Mouse (Mus musculus): ENCODE results near the gene Exoc3l4. TPM values are rescaled to one million over a fixed set of nuclear protein-coding genes. Genes with fewer than 3 reads are reported as not detected.

The Exoc3l4 gene
- polyA plus RNA-seq, 1 experiment from 2014 or later = 9.4 TPM

DNA sequence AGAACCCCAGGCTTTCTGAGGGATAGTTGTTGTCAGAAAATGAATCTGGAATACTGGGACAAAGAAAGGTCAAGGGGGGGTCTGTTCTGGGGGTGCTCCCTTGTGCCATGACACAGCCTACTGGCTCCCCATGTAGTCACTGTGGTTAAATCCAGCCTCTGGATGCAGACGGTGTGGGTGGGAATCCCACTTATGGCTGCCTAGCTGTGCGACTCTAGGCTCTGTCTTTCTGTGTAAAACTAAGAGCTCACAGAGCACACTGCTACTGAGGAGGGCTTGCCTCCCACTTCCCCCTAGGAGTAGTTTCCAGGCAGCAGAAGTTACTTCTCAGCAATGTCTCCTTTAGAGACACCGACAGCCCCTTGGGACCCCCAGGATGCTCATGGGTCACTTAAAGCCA lies 19.4 kb downstream of the Exoc3l4 start:
- peaks cover 45% of the 10 kb centered on the region for H3K27me3 ChIP-seq (ENCODE audit: control insufficient read depth, insufficient read depth, low read length)
- peaks cover 9 to 29% of the 10 kb centered on the region in 2 experiments for H3K4me1 ChIP-seq (ENCODE audit: control insufficient read depth in 2 of 2, insufficient read depth in 2 of 2, low read length in 2 of 2)
- H3K4me2 ChIP-seq (ENCODE audit: low read length) = no peak overlapping the region
- no peak overlapping the region for H3K9ac ChIP-seq (ENCODE audit: low read length)
- ATAC-seq (ENCODE audit: insufficient number of reproducible peaks, insufficient read depth, low FRiP score, low read depth) = no peak
- H3K9me3 ChIP-seq (ENCODE audit: control insufficient read depth, low read length) = no peaks in the 10 kb centered on the region
- H3K4me3 ChIP-seq (ENCODE audit: control insufficient read depth in 1 of 2, insufficient read depth in 1 of 2, low read depth in 1 of 2, low read length in 2 of 2) = no peak overlapping the region
- WGBS = 78% methylated on average over 3 of the region's 3 CpGs
- no peak overlapping the region for H3K27ac ChIP-seq (replicated peaks in 1 of 2; ENCODE audit: control insufficient read depth in 1 of 2, insufficient read depth in 1 of 2, low read depth in 2 of 2, low read length in 2 of 2)
- no peaks in the 10 kb centered on the region for H3K36me3 ChIP-seq (ENCODE audit: control insufficient read depth, insufficient read depth, low read length)

DNA sequence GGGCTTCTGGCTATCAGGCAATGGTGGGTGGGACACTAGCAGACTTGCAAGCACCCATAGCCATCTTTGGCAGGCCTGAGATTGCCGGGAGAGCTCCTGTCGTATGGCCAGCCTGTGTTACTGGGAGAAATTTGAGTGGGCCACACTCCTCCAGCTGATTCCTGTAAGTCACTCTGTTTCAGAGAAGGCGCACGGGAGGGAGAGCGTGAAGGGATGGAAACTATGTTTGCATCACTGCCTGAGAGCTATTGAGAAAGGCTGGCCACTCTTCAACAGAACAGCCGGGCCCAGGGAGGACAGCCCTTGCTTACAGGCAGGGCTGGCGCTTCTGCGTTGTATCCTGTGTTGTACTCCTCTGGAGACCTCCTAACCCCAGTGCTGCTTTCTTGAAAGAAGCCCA lies 19.8 kb downstream of the Exoc3l4 start:
- Histone ChIP-seq H3K36me3 (ENCODE audit: control insufficient read depth, insufficient read depth, low read length) (no peaks in the 10 kb centered on the region), H3K4me3 (ENCODE audit: control insufficient read depth in 1 of 2, insufficient read depth in 1 of 2, low read depth in 1 of 2, low read length in 2 of 2) (no peak overlapping the region), H3K27ac (replicated peaks in 1 of 2; ENCODE audit: control insufficient read depth in 1 of 2, insufficient read depth in 1 of 2, low read depth in 2 of 2, low read length in 2 of 2) (no peak overlapping the region), H3K4me1 (ENCODE audit: control insufficient read depth in 2 of 2, insufficient read depth in 2 of 2, low read length in 2 of 2) (peaks cover 9 to 24% of the 10 kb centered on the region in 2 experiments), H3K9ac (ENCODE audit: low read length) (no peak overlapping the region), H3K27me3 (ENCODE audit: control insufficient read depth, insufficient read depth, low read length) (peaks cover 45% of the 10 kb centered on the region), H3K9me3 (ENCODE audit: control insufficient read depth, low read length) (no peaks in the 10 kb centered on the region), H3K4me2 (ENCODE audit: low read length) (no peak overlapping the region)
- 49% methylated on average over 8 of the region's 8 CpGs for WGBS
- no peak for ATAC-seq (ENCODE audit: insufficient number of reproducible peaks, insufficient read depth, low FRiP score, low read depth)

DNA sequence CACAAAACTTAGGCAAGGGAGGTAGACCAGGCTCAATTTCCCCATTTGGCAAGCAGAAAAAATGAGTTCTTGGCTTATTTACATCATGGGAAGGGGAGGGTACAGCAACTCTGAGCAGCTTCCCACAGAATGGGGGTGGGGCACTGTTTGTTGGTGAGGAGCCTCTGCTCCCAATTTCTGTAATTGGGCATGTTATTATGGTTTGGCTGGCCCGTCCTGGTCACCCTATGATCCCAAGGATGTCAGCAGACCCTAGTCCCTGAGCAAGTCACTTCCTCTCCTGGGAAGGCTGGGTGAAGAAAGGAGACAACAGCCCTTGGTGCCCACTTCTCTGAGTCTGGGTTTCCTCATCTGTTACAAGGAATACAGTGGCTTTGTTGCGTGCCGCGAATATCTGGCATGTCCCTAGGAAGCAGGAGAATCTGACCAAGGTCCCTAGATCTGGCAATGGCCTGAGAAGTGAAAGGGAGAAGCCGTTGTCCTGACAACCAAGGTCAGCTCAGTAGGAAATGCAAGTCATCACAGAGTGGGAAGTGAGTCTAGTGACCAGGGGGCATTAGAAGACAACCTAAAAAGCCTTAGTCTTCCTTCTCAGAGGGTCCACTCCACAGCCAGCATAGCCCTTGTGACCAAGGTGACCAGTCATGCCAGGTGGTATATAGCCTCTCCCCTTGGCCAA lies 20.5 kb downstream of the Exoc3l4 start:
- no peak overlapping the region for H3K4me3 ChIP-seq (ENCODE audit: control insufficient read depth in 1 of 2, insufficient read depth in 1 of 2, low read depth in 1 of 2, low read length in 2 of 2)
- no peak overlapping the region for H3K27ac ChIP-seq (replicated peaks in 1 of 2; ENCODE audit: control insufficient read depth in 1 of 2, insufficient read depth in 1 of 2, low read depth in 2 of 2, low read length in 2 of 2)
- no peaks in the 10 kb centered on the region for H3K36me3 ChIP-seq (ENCODE audit: control insufficient read depth, insufficient read depth, low read length)
- ATAC-seq (ENCODE audit: insufficient number of reproducible peaks, insufficient read depth, low FRiP score, low read depth) = no peak
- no peak overlapping the region for H3K9ac ChIP-seq (ENCODE audit: low read length)
- no peak overlapping the region for H3K4me2 ChIP-seq (ENCODE audit: low read length)
- no peaks in the 10 kb centered on the region for H3K9me3 ChIP-seq (ENCODE audit: control insufficient read depth, low read length)
- peaks cover 45% of the 10 kb centered on the region for H3K27me3 ChIP-seq (ENCODE audit: control insufficient read depth, insufficient read depth, low read length)
- peaks cover 11 to 27% of the 10 kb centered on the region in 2 experiments for H3K4me1 ChIP-seq (ENCODE audit: control insufficient read depth in 2 of 2, insufficient read depth in 2 of 2, low read length in 2 of 2)
- WGBS = 67% methylated on average over 5 of the region's 5 CpGs

DNA sequence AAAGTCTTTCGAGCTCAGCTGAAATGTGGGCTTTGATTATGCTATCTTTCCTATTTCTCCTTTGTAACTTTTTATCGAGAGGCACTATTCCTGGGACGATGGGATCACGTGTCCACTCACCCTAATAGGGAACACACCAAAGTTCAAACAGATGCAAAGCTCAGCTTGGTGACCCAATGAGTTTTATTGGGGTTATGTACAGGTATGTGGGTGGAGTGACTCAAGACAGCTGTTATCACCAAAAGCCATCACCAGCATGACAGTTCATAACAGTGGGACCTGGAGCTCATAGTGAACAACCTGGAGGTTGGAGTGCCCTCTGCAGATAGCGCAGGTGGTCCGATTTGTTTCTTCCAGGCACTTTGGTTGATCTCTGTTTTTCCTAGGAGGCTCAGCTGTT lies 22.0 kb downstream of the Exoc3l4 start:
- H3K9me3 ChIP-seq (ENCODE audit: control insufficient read depth, low read length) = no peaks in the 10 kb centered on the region
- H3K4me1 ChIP-seq (ENCODE audit: control insufficient read depth in 2 of 2, insufficient read depth in 2 of 2, low read length in 2 of 2) = peaks cover 15 to 31% of the 10 kb centered on the region in 2 experiments
- no peak overlapping the region for H3K4me3 ChIP-seq (ENCODE audit: control insufficient read depth in 1 of 2, insufficient read depth in 1 of 2, low read depth in 1 of 2, low read length in 2 of 2)
- no peak overlapping the region for H3K4me2 ChIP-seq (ENCODE audit: low read length)
- H3K27ac ChIP-seq (replicated peaks in 1 of 2; ENCODE audit: control insufficient read depth in 1 of 2, insufficient read depth in 1 of 2, low read depth in 2 of 2, low read length in 2 of 2) = no peak overlapping the region
- no peaks in the 10 kb centered on the region for H3K36me3 ChIP-seq (ENCODE audit: control insufficient read depth, insufficient read depth, low read length)
- no peak overlapping the region for H3K9ac ChIP-seq (ENCODE audit: low read length)
- no peak for ATAC-seq (ENCODE audit: insufficient number of reproducible peaks, insufficient read depth, low FRiP score, low read depth)
- H3K27me3 ChIP-seq (ENCODE audit: control insufficient read depth, insufficient read depth, low read length) = peaks cover 51% of the 10 kb centered on the region
- WGBS = 82% methylated on average over 6 of the region's 6 CpGs

DNA sequence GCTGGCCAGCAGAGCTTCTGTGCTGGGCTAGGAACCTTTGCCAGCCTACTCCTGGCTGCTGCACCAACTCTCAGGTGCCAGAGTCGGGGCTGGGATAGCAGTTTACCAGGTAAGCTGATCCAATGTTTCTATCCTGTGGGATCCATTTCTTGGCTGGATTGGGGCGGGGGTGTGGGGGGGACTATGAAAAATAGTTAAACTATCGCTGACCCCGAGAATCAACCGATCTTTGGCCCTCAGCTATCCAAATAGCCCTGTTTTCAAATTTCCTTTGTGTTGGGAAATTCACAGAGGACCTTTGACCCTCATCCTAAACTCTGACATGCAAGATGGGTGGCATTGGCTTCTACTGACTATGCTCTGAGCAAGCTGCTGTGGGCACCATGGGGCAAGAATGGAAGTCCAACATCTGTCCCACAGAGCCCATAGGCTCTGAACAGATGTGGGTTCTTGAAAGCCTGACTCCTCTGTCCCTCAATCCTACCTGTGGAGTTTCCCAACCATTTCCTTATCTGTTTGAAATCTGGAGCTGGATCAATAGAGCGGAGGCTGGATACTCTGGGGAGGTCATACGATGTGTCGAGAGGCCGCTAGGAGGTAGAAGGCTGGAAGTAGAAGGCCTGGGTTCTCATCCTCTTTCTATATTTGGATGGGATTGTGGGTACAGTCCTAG lies 24.0 kb downstream of the Exoc3l4 start:
- ATAC-seq (ENCODE audit: insufficient number of reproducible peaks, insufficient read depth, low FRiP score, low read depth) = no peak
- WGBS = 90% methylated on average over 9 of the region's 9 CpGs
- H3K4me2 ChIP-seq (ENCODE audit: low read length) = no peak overlapping the region
- H3K27me3 ChIP-seq (ENCODE audit: control insufficient read depth, insufficient read depth, low read length) = peaks cover 66% of the 10 kb centered on the region
- H3K9ac ChIP-seq (ENCODE audit: low read length) = no peak overlapping the region
- peaks cover 9 to 22% of the 10 kb centered on the region in 2 experiments for H3K4me1 ChIP-seq (ENCODE audit: control insufficient read depth in 2 of 2, insufficient read depth in 2 of 2, low read length in 2 of 2)
- no peaks in the 10 kb centered on the region for H3K9me3 ChIP-seq (ENCODE audit: control insufficient read depth, low read length)
- no peak overlapping the region for H3K27ac ChIP-seq (replicated peaks in 1 of 2; ENCODE audit: control insufficient read depth in 1 of 2, insufficient read depth in 1 of 2, low read depth in 2 of 2, low read length in 2 of 2)
- H3K36me3 ChIP-seq (ENCODE audit: control insufficient read depth, insufficient read depth, low read length) = no peaks in the 10 kb centered on the region
- H3K4me3 ChIP-seq (ENCODE audit: control insufficient read depth in 1 of 2, insufficient read depth in 1 of 2, low read depth in 1 of 2, low read length in 2 of 2) = no peak overlapping the region

DNA sequence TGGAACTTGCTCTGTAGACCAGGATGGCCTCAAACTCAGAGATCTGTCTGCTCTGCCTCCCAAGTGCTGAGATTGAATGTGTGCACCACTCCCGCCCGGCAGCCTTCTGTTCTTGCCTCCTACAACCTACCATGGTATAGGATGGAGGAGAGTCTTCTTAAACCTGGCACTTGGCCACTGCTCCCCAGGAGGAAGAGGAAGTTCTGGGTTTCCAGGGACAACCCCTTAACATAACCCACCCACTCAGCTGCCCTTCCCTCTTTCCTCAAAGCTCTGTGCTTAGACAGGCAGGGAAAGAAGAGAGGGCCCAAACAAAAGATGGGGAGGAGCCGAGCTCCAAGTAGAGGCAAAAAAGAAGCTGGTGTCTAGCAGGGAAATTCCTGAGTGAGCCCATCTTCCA lies 24.7 kb downstream of the Exoc3l4 start:
- H3K4me1 ChIP-seq (ENCODE audit: control insufficient read depth in 2 of 2, insufficient read depth in 2 of 2, low read length in 2 of 2) = peaks cover 9 to 21% of the 10 kb centered on the region in 2 experiments
- no peaks in the 10 kb centered on the region for H3K9me3 ChIP-seq (ENCODE audit: control insufficient read depth, low read length)
- H3K27me3 ChIP-seq (ENCODE audit: control insufficient read depth, insufficient read depth, low read length) = peaks cover 73% of the 10 kb centered on the region
- no peak overlapping the region for H3K4me2 ChIP-seq (ENCODE audit: low read length)
- no peak overlapping the region for H3K4me3 ChIP-seq (ENCODE audit: control insufficient read depth in 1 of 2, insufficient read depth in 1 of 2, low read depth in 1 of 2, low read length in 2 of 2)
- 64% methylated on average over 3 of the region's 3 CpGs for whole genome bisulfite sequencing
- H3K36me3 ChIP-seq (ENCODE audit: control insufficient read depth, insufficient read depth, low read length) = no peaks in the 10 kb centered on the region
- no peak overlapping the region for H3K27ac ChIP-seq (replicated peaks in 1 of 2; ENCODE audit: control insufficient read depth in 1 of 2, insufficient read depth in 1 of 2, low read depth in 2 of 2, low read length in 2 of 2)
- H3K9ac ChIP-seq (ENCODE audit: low read length) = no peak overlapping the region
- ATAC-seq (ENCODE audit: insufficient number of reproducible peaks, insufficient read depth, low FRiP score, low read depth) = no peak

DNA sequence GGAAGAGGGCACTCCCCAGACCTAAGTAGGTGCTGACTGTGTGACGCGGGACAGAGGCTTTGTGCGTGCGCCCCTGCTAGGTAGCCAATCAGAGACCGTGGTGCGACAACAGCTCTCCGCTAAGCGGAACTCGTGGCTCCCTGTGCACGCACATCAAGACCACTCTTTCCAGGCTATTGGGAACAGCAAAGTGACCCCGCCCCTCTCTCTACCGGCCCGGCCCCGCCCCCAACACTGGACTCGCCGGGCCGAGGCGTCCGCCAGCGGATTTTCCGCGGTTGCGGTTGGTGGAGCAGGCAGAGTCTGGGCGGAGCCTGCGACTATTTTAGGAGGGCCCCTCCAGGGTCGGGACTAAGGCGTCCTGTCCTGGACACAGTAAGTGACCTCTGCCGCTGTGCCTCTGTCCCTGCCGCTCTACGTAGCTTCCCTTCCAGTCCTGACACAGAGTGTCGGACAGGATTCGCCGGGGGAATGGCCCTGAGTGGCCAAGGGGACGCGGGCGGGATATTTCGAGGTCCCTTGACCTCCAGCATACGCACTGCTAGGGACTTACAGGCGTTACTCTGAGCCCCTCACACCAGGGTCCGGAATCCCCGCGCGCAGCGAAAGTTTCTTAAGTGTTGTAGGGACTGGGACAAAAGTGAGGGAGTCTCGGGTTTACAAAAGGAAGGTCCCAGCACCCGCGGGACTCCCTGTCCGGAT lies 25.6 kb downstream of the Exoc3l4 start, which contains the start of gene Tnfaip2:
Gene Tnfaip2, plus strand, starts transcription at position 161 of the 702 bp plus-strand sequence.
- H3K4me3 ChIP-seq (ENCODE audit: control insufficient read depth in 1 of 2, insufficient read depth in 1 of 2, low read depth in 1 of 2, low read length in 2 of 2) = peak within 1 kb of the TSS; percentile 36 to 48
- under 1% methylated on average over 48 of the region's 48 CpGs for WGBS
- peaks cover 9 to 21% of the 10 kb centered on the region in 2 experiments for H3K4me1 ChIP-seq (ENCODE audit: control insufficient read depth in 2 of 2, insufficient read depth in 2 of 2, low read length in 2 of 2)
- ATAC-seq (ENCODE audit: insufficient number of reproducible peaks, insufficient read depth, low FRiP score, low read depth) = peak; percentile 75
- H3K4me2 ChIP-seq (ENCODE audit: low read length) = peak within 1 kb of the TSS; percentile 85
- 0 out of 4 replicates have a peak within 1 kb of the TSS, but pooled peaks of 1 of the 2 experiments have one; percentile 19 for H3K27ac ChIP-seq (replicated peaks in 1 of 2; ENCODE audit: control insufficient read depth in 1 of 2, insufficient read depth in 1 of 2, low read depth in 2 of 2, low read length in 2 of 2)
- H3K36me3 ChIP-seq (ENCODE audit: control insufficient read depth, insufficient read depth, low read length) = no peaks in the 10 kb centered on the region
- H3K9ac ChIP-seq (ENCODE audit: low read length) = peak within 1 kb of the TSS; percentile 65
- peaks cover 78% of the 10 kb centered on the region for H3K27me3 ChIP-seq (ENCODE audit: control insufficient read depth, insufficient read depth, low read length)
- no peaks in the 10 kb centered on the region for H3K9me3 ChIP-seq (ENCODE audit: control insufficient read depth, low read length)
